Mouse (Mus musculus) splenic B cell, adult 2 months (primary cell): ENCODE measurements around the gene Olfr478.
"Not testable (repeated sequence)": the region's sequence is repeated elsewhere in the genome, so short reads cannot be mapped to it uniquely, and the experiment has no call there.

Source experiments
- DNase-seq: peaks from one replicate; pipeline ENCODE4 v3.0.0-alpha.2; 2011; ENCODE audit warnings: low read depth, low spot score
- H3K27me3 ChIP-seq: 2 replicates; pipeline ENCODE4 v1.6.1; 2012; ENCODE audit warnings: mild to moderate bottlenecking, low read length, moderate library complexity, mixed read lengths; ENCODE audit not compliant: control insufficient read depth, poor library complexity, insufficient read depth, severe bottlenecking
- H3K36me3 ChIP-seq: 2 replicates; pipeline ENCODE4 v1.6.1; 2012; ENCODE audit warnings: mild to moderate bottlenecking, low read length, moderate library complexity, mixed read lengths; ENCODE audit not compliant: control insufficient read depth, poor library complexity, insufficient read depth, severe bottlenecking

Olfr478 gene

DNA sequence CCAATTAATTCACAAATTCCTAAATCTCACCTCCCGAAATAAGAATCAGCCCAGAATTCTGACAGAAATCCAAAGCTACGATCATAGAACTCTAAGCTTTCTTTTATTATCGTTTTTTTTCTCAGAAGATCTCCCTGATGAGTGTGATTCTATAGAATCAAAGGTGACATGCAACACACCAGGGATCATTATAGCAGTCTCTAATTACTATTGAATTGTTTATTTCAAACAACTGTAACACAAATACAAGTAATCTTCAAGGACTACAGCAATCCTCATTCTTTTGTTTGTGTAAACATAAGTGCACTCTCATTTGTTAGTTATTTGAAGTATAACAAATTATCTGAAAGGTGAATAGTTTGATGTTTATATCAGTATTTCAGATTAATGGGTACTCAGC lies at the start of gene Olfr478:
Gene Olfr478, minus strand, starts transcription at position 101 of the 400 bp plus-strand sequence.
- H3K27me3 ChIP-seq, result no peaks in the 10 kb centered on the region; the same call in 1 of the 2 replicates
- no peaks in the 10 kb centered on the region for H3K36me3 ChIP-seq
- DNase-seq, result no peak

DNA sequence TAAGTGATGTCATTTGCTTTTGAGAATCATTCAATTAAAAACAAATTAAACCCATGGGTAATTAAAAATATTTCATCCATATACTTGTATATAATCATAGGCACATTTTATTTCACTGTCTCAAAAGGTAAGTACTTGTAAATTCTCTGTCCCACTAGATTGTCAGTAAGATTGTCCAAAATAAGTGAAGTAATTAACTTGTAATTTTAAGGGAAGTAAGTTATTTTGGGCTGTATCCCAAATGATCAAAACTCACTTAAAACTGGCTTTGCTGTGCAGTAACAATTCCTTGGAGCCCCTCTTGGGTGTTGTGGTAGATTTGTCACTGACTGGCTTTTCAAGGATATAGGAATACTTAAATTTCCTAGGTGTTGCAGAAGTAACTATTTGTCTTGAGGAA lies 45.8 kb upstream of the Olfr478 start, which contains the start of gene Olfr481:
Gene Olfr481, plus strand, starts transcription at position 301 of the 400 bp plus-strand sequence.
- no peaks in the 10 kb centered on the region for H3K27me3 ChIP-seq
- DNase-seq, result no peak
- H3K36me3 ChIP-seq, result no peaks in the 10 kb centered on the region

DNA sequence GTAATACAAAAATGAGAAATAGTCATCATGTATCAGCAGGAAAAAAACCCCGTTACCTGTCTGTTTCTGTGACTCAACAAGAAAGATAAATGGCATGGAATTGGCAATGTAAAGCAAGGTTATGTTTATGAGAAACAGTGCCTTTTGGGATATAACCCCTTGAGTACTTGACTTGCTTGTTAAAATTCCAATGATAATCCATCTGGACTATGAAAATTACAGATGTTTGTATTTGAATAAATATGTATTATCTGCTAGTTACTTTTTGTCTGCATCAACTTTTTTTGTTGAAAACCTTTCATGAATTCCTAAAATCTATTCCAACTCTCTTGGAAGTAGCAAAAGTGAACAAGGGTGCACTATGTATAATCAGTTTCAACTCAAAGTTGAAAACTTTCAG lies 33.5 kb upstream of the Olfr478 start, which contains the start of gene Olfr480:
Gene Olfr480, minus strand, starts transcription at position 101 of the 400 bp plus-strand sequence.
- no peaks in the 10 kb centered on the region for H3K27me3 ChIP-seq
- no peak for DNase-seq

DNA sequence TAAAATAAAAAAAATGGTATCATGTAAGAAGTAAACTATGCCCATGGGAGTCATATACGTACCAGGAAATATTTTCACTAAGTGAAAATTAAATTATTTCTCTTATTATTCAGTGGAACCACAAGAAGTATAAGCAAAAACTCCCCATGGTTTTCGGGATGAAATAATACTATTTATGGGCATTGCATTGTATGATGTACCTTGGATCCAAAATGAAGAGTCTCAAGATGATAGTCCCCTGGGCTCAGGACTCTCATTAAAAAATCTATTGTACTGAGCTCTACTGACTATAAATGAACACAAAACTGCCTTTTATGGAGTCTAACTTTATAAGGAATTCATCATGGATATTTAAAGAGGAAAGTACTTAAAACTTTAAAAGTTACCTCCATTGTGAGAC lies 16.6 kb upstream of the Olfr478 start, which contains the start of gene Olfr479:
Gene Olfr479, plus strand, starts transcription at position 301 of the 400 bp plus-strand sequence.
- Histone ChIP-seq H3K27me3 (no peaks in the 10 kb centered on the region), H3K36me3 (no peaks in the 10 kb centered on the region)
- DNase-seq, result no peak

More for the DNA sequence above, 33.5 kb upstream of the Olfr478 start, which contains the start of gene Olfr480:
- no peaks in the 10 kb centered on the region for H3K36me3 ChIP-seq

DNA sequence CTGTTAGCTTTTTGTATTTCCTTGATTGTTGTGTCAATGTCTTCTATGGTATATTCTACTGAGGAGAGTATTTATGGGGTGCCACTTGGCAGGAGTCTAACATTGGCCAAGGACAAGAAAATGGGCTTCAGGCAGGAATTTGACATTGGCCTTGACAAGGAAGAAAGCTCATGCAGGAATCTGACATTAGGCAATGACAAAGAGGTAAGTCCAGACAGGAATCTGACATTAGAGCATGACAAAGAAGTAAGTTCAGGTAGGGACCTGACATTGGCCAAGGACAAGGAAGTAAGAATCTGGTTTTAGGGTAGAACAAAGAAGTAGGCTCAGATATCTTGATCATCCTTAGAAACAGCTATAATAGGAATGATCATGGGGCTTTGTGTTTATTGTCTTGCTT lies 19.5 kb downstream of the Olfr478 start:
- DNase-seq, H3K36me3 ChIP-seq, H3K27me3 ChIP-seq: not testable (repeated sequence)

DNA sequence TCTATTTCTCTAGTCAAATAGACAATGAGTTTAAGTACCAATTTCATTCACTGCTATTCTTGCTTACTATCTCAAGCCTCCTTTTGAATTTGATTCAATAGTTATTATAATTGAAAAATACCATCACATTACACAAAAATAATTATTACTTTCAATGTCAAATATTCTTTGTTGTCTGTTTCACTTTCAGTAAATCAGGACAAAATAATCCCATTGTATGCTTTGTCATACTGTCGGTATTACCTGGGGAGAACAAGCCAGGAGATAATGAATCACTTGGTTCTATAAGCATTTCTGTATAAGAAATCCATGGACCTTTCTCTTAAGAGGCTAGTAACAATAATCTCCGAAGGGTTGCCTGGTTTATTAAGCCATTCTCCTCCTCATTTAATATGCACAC lies 47.4 kb downstream of the Olfr478 start, which contains the start of gene Olfr477:
Gene Olfr477, plus strand, starts transcription at position 301 of the 400 bp plus-strand sequence.
- DNase-seq, result no peak
- Histone ChIP-seq H3K36me3 (no peaks in the 10 kb centered on the region), H3K27me3 (no peaks in the 10 kb centered on the region)
